Mouse (Mus musculus) neural tube, embryonic 14.5 days (tissue): ENCODE results near the gene D630045J12Rik. TPM values are rescaled to one million over a fixed set of nuclear protein-coding genes. Genes with fewer than 3 reads are reported as not detected.

ENCODE experiments used
- ATAC-seq: fragments of 200-750 bp; cut with Nextera tagmentation; 2 replicates; pipeline ENCODE4 v1.8.0; 2017; ENCODE audit warnings: low read depth, mild to moderate bottlenecking, moderate TSS enrichment, moderate library complexity
- H3K27ac ChIP-seq: fragments of 300-500 bp; sonication (generic); 2 replicates; pipeline ENCODE4 v1.5.1; 2014; ENCODE audit warnings: low read depth, mild to moderate bottlenecking, control low read depth, low read length, moderate library complexity, mixed read lengths
- H3K27me3 ChIP-seq: fragments of 300-500 bp; sonication (generic); 2 replicates; pipeline ENCODE4 v1.6.1; 2014; ENCODE audit warnings: low read length; ENCODE audit not compliant: control insufficient read depth, insufficient read depth
- H3K36me3 ChIP-seq: fragments of 300-500 bp; sonication (generic); 2 replicates; pipeline ENCODE4 v1.6.1; 2014; ENCODE audit warnings: low read length, mixed read lengths; ENCODE audit not compliant: control insufficient read depth, insufficient read depth
- H3K4me1 ChIP-seq: fragments of 300-500 bp; sonication (generic); 2 replicates; pipeline ENCODE4 v1.6.1; 2014; ENCODE audit warnings: low read length; ENCODE audit not compliant: control insufficient read depth, insufficient read depth
- H3K4me2 ChIP-seq: fragments of 300-500 bp; sonication (generic); 2 replicates; pipeline ENCODE4 v1.6.1; 2014; ENCODE audit warnings: mild to moderate bottlenecking, low read depth, low read length, control low read depth
- H3K4me3 ChIP-seq: fragments of 300-500 bp; sonication (generic); 2 replicates; pipeline ENCODE4 v1.5.1; 2014; ENCODE audit warnings: low read depth, low read length, control low read depth, mixed read lengths
- H3K9ac ChIP-seq: fragments of 300-500 bp; sonication (generic); replicated peaks from 2 replicates; pipeline ENCODE4 v1.6.1; 2014; ENCODE audit warnings: low read depth, mild to moderate bottlenecking, control low read depth, low read length, mixed read lengths
- H3K9me3 ChIP-seq: fragments of 300-500 bp; sonication (generic); 2 replicates; pipeline ENCODE4 v1.6.1; 2016; ENCODE audit warnings: low read length; ENCODE audit not compliant: control insufficient read depth
- WGBS: fragments of 180-500 bp; shearing (Covaris S2); extraction: QIAGEN DNeasy Blood & Tissue Kit; methylation state at CpG from one replicate; pipeline ENCODE4 v1.1.7; 2014; 5-methylcytosine and 5-hydroxymethylcytosine counted together
- polyA plus RNA-seq: library from polyadenylated mRNA; unstranded; fragments of >200 nt; fragmentation: Nextera tagmentation; extraction: Ambion mirVana; gene quantifications from 2 replicates; pipeline ENCODE4 v1.2.1, GENCODE M21; 2014

Gene D630045J12Rik
- polyA plus RNA-seq, 1 experiment from 2014 or later, result 21.0 TPM

GRCm38 (mm10) chr6:38263393-38264159, 9.8 kb upstream of the D630045J12Rik start:
- Histone ChIP-seq H3K27ac (no peak overlapping the region), H3K4me3 (no peak overlapping the region), H3K9me3 (no peaks in the 10 kb centered on the region), H3K9ac (no peak overlapping the region), H3K36me3 (no peaks in the 10 kb centered on the region), H3K27me3 (no peaks in the 10 kb centered on the region), H3K4me2 (no peak overlapping the region), H3K4me1 (no peaks in the 10 kb centered on the region)
- no peak for ATAC-seq
- WGBS, result 78% methylated on average over 5 of the region's 5 CpGs

GRCm38 (mm10) chr6:38261877-38262276, 8.1 kb upstream of the D630045J12Rik start:
- H3K9ac ChIP-seq, result no peak overlapping the region
- no peak overlapping the region for H3K27ac ChIP-seq
- H3K27me3 ChIP-seq, result no peaks in the 10 kb centered on the region
- H3K4me3 ChIP-seq, result no peak overlapping the region
- no peak overlapping the region for H3K4me2 ChIP-seq
- no peaks in the 10 kb centered on the region for H3K36me3 ChIP-seq
- no peaks in the 10 kb centered on the region for H3K4me1 ChIP-seq
- ATAC-seq, result no peak
- 75% methylated on average over 4 of the region's 4 CpGs for WGBS
- no peaks in the 10 kb centered on the region for H3K9me3 ChIP-seq

- WGBS, result 96% methylated on average over 8 of the region's 8 CpGs
- H3K4me2 ChIP-seq, result no peak overlapping the region
- no peak overlapping the region for H3K9ac ChIP-seq
- H3K27ac ChIP-seq, result no peak overlapping the region
- no peaks in the 10 kb centered on the region for H3K36me3 ChIP-seq
- H3K4me3 ChIP-seq, result no peak overlapping the region
- H3K9me3 ChIP-seq, result no peaks in the 10 kb centered on the region
- no peaks in the 10 kb centered on the region for H3K27me3 ChIP-seq
- no peak for ATAC-seq
- peaks cover 3% of the 10 kb centered on the region for H3K4me1 ChIP-seq
These were observed 3.7 kb upstream of the D630045J12Rik start for GRCm38 (mm10) chr6:38257506-38257905.

GRCm38 (mm10) chr6:38256793-38257192, 3.0 kb upstream of the D630045J12Rik start:
- Histone ChIP-seq H3K4me2 (no peak overlapping the region), H3K9ac (no peak overlapping the region), H3K9me3 (no peaks in the 10 kb centered on the region), H3K36me3 (no peaks in the 10 kb centered on the region), H3K4me3 (no peak overlapping the region), H3K4me1 (peaks cover 11% of the 10 kb centered on the region), H3K27me3 (no peaks in the 10 kb centered on the region), H3K27ac (no peak overlapping the region)
- ATAC-seq, result no peak
- 96% methylated on average over 4 of the region's 4 CpGs for WGBS

GRCm38 (mm10) chr6:38255794-38256193, 2.0 kb upstream of the D630045J12Rik start:
- Histone ChIP-seq H3K36me3 (no peaks in the 10 kb centered on the region), H3K27ac (no peak overlapping the region), H3K4me3 (no peak overlapping the region), H3K9ac (no peak overlapping the region), H3K4me2 (no peak overlapping the region), H3K27me3 (no peaks in the 10 kb centered on the region), H3K9me3 (no peaks in the 10 kb centered on the region), H3K4me1 (peaks cover 19% of the 10 kb centered on the region)
- 57% methylated on average over 2 of the region's 2 CpGs for WGBS
- ATAC-seq, result no peak

GRCm38 (mm10) chr6:38252766-38253735, 758 bp downstream of the D630045J12Rik start:
- peak; percentile 35 for ATAC-seq
- H3K9me3 ChIP-seq, result no peaks in the 10 kb centered on the region

GRCm38 (mm10) chr6:38252139-38252538, 1.7 kb downstream of the D630045J12Rik start:
- H3K36me3 ChIP-seq, result no peaks in the 10 kb centered on the region
- no peaks in the 10 kb centered on the region for H3K27me3 ChIP-seq
- peaks cover 29% of the 10 kb centered on the region for H3K4me1 ChIP-seq
- 63% methylated on average over 10 of the region's 10 CpGs for WGBS
- no peak for ATAC-seq
- H3K27ac ChIP-seq, result peak overlapping the region; percentile 97
- peak overlapping the region; percentile 96 for H3K9ac ChIP-seq
- peak overlapping the region; percentile 88 for H3K4me3 ChIP-seq
- peak overlapping the region; percentile 91 for H3K4me2 ChIP-seq
- no peaks in the 10 kb centered on the region for H3K9me3 ChIP-seq

More at GRCm38 (mm10) chr6:38252766-38253735, 758 bp downstream of the D630045J12Rik start:
- 2% methylated on average over 19 of the region's 19 CpGs for WGBS
- peak overlapping the region; percentile 97 for H3K27ac ChIP-seq
- H3K27me3 ChIP-seq, result no peaks in the 10 kb centered on the region
- no peaks in the 10 kb centered on the region for H3K36me3 ChIP-seq
- H3K4me2 ChIP-seq, result peak overlapping the region; percentile 91
- peak overlapping the region; percentile 88 for H3K4me3 ChIP-seq
- peaks cover 27% of the 10 kb centered on the region for H3K4me1 ChIP-seq
- peak overlapping the region; percentile 96 for H3K9ac ChIP-seq

GRCm38 (mm10) chr6:38251464-38251863, 2.3 kb downstream of the D630045J12Rik start:
- Histone ChIP-seq H3K4me1 (peaks cover 29% of the 10 kb centered on the region), H3K4me2 (peak overlapping the region; percentile 91), H3K9me3 (no peaks in the 10 kb centered on the region), H3K27me3 (no peaks in the 10 kb centered on the region), H3K9ac (no peak overlapping the region), H3K36me3 (no peaks in the 10 kb centered on the region), H3K27ac (no peak overlapping the region), H3K4me3 (peak overlapping the region; percentile 88; the same call in 1 of the 2 replicates)
- ATAC-seq, result no peak
- WGBS, result 61% methylated on average over 4 of the region's 4 CpGs

GRCm38 (mm10) chr6:38247362-38247761, 6.4 kb downstream of the D630045J12Rik start:
- no peak overlapping the region for H3K9ac ChIP-seq
- no peak overlapping the region for H3K4me3 ChIP-seq
- peaks cover 31% of the 10 kb centered on the region for H3K4me1 ChIP-seq
- no peaks in the 10 kb centered on the region for H3K9me3 ChIP-seq
- H3K27me3 ChIP-seq, result no peaks in the 10 kb centered on the region
- H3K36me3 ChIP-seq, result no peaks in the 10 kb centered on the region
- WGBS, result 85% methylated on average over 4 of the region's 4 CpGs
- ATAC-seq, result no peak
- H3K4me2 ChIP-seq, result no peak overlapping the region
- no peak overlapping the region for H3K27ac ChIP-seq
